Mouse (Mus musculus): Measurements from ENCODE around the gene Cib4. TPM values are rescaled to one million over a fixed set of nuclear protein-coding genes. Genes with fewer than 3 reads are reported as not detected.

Gene Cib4
- polyA plus RNA-seq, 1 experiment from 2014 or later = 0.26 TPM

GRCm38 (mm10) chr5:30466315-30466714 lies 79.3 kb downstream of the Cib4 start:
- H3K27me3 ChIP-seq = peaks cover 21% of the 10 kb centered on the region; the same call in 1 of the 2 replicates
- peak overlapping the region; percentile 56 for H3K4me2 ChIP-seq
- no peak for ATAC-seq (ENCODE audit: borderline replicate concordance, extremely low read depth, low FRiP score, low TSS enrichment)
- WGBS = 37% methylated on average over 9 of the region's 9 CpGs
- peaks cover 13% of the 10 kb centered on the region for H3K4me1 ChIP-seq
- no peaks in the 10 kb centered on the region for H3K36me3 ChIP-seq
- H3K9ac ChIP-seq = peak overlapping the region; percentile 31; the same call in 1 of the 2 replicates
- peak overlapping the region; percentile 32 for H3K4me3 ChIP-seq
- H3K9me3 ChIP-seq = no peaks in the 10 kb centered on the region
- H3K27ac ChIP-seq = no peak overlapping the region

- no peaks in the 10 kb centered on the region for H3K9me3 ChIP-seq
- ATAC-seq (ENCODE audit: borderline replicate concordance, extremely low read depth, low FRiP score, low TSS enrichment) = no peak
- 20% methylated on average over 21 of the region's 21 CpGs for WGBS
- peaks cover 16% of the 10 kb centered on the region for H3K4me1 ChIP-seq
- peaks cover 21% of the 10 kb centered on the region; the same call in 1 of the 2 replicates for H3K27me3 ChIP-seq
- peak within 1 kb of the TSS; percentile 31; the same call in 1 of the 2 replicates for H3K9ac ChIP-seq
- H3K27ac ChIP-seq = no peak within 1 kb of the TSS
- H3K4me2 ChIP-seq = peak within 1 kb of the TSS; percentile 56
- peak within 1 kb of the TSS; percentile 32 for H3K4me3 ChIP-seq
- no peaks in the 10 kb centered on the region for H3K36me3 ChIP-seq
These were observed 79.8 kb downstream of the Cib4 start, which contains the start of gene 1700001C02Rik for GRCm38 (mm10) chr5:30465861-30466260. Gene 1700001C02Rik, plus strand, starts transcription at chr5:30466047.

- no peak within 1 kb of the TSS for H3K4me3 ChIP-seq
- 8% methylated on average over 11 of the region's 12 CpGs for WGBS
- H3K4me1 ChIP-seq = peaks cover 23% of the 10 kb centered on the region
- H3K36me3 ChIP-seq = no peaks in the 10 kb centered on the region
- peaks cover 21% of the 10 kb centered on the region; the same call in 1 of the 2 replicates for H3K27me3 ChIP-seq
- H3K9ac ChIP-seq = 0 out of 2 replicates have a peak within 1 kb of the TSS, but pooled peaks have one; percentile 3
- ATAC-seq (ENCODE audit: borderline replicate concordance, extremely low read depth, low FRiP score, low TSS enrichment) = peak; percentile 63
- no peak within 1 kb of the TSS for H3K27ac ChIP-seq
- no peaks in the 10 kb centered on the region for H3K9me3 ChIP-seq
- H3K4me2 ChIP-seq = 0 out of 2 replicates have a peak within 1 kb of the TSS, but pooled peaks have one; percentile 16
These were observed 83.8 kb downstream of the Cib4 start, which contains the start of gene Otof for GRCm38 (mm10) chr5:30461821-30462220. Gene Otof, minus strand, starts transcription at chr5:30461932.

GRCm38 (mm10) chr5:30460155-30460554 lies 85.5 kb downstream of the Cib4 start:
- 29% methylated on average over 4 of the region's 4 CpGs for WGBS

GRCm38 (mm10) chr5:30456056-30456455 lies 89.6 kb downstream of the Cib4 start:
- peaks cover 8% of the 10 kb centered on the region for H3K4me1 ChIP-seq
- WGBS = 44% methylated on average over 6 of the region's 6 CpGs
- no peak for ATAC-seq (ENCODE audit: borderline replicate concordance, extremely low read depth, low FRiP score, low TSS enrichment)

More at GRCm38 (mm10) chr5:30460155-30460554, 85.5 kb downstream of the Cib4 start:
- H3K9me3 ChIP-seq = no peaks in the 10 kb centered on the region
- H3K36me3 ChIP-seq = no peaks in the 10 kb centered on the region
- H3K27ac ChIP-seq = no peak overlapping the region
- H3K4me3 ChIP-seq = no peak overlapping the region
- peaks cover 15% of the 10 kb centered on the region; the same call in 1 of the 2 replicates for H3K27me3 ChIP-seq
- ATAC-seq (ENCODE audit: borderline replicate concordance, extremely low read depth, low FRiP score, low TSS enrichment) = no peak
- peaks cover 17% of the 10 kb centered on the region for H3K4me1 ChIP-seq
- no peak overlapping the region for H3K4me2 ChIP-seq
- H3K9ac ChIP-seq = no peak overlapping the region

GRCm38 (mm10) chr5:30444327-30444895 lies 101.2 kb downstream of the Cib4 start:
- no peak overlapping the region for H3K9ac ChIP-seq
- no peaks in the 10 kb centered on the region for H3K36me3 ChIP-seq
- H3K27ac ChIP-seq = no peak overlapping the region
- no peak for ATAC-seq (ENCODE audit: borderline replicate concordance, extremely low read depth, low FRiP score, low TSS enrichment)
- peaks cover 10% of the 10 kb centered on the region; the same call in 1 of the 2 replicates for H3K4me1 ChIP-seq
- H3K4me3 ChIP-seq = no peak overlapping the region
- H3K9me3 ChIP-seq = no peaks in the 10 kb centered on the region
- H3K27me3 ChIP-seq = no peaks in the 10 kb centered on the region
- no peak overlapping the region for H3K4me2 ChIP-seq
- 81% methylated on average over 13 of the region's 13 CpGs for WGBS

More at GRCm38 (mm10) chr5:30456056-30456455, 89.6 kb downstream of the Cib4 start:
- H3K4me3 ChIP-seq = no peak overlapping the region
- H3K9me3 ChIP-seq = no peaks in the 10 kb centered on the region
- no peak overlapping the region for H3K9ac ChIP-seq
- H3K27ac ChIP-seq = no peak overlapping the region
- no peaks in the 10 kb centered on the region for H3K36me3 ChIP-seq
- no peaks in the 10 kb centered on the region for H3K27me3 ChIP-seq
- H3K4me2 ChIP-seq = no peak overlapping the region

- H3K4me2 ChIP-seq = no peak overlapping the region
- H3K4me3 ChIP-seq = no peak overlapping the region
- 59% methylated on average over 5 of the region's 5 CpGs for WGBS
- H3K9ac ChIP-seq = no peak overlapping the region
- H3K9me3 ChIP-seq = no peaks in the 10 kb centered on the region
- peaks cover 10% of the 10 kb centered on the region; the same call in 1 of the 2 replicates for H3K4me1 ChIP-seq
- ATAC-seq (ENCODE audit: borderline replicate concordance, extremely low read depth, low FRiP score, low TSS enrichment) = no peak
- no peak overlapping the region for H3K27ac ChIP-seq
- no peaks in the 10 kb centered on the region for H3K36me3 ChIP-seq
- no peaks in the 10 kb centered on the region for H3K27me3 ChIP-seq
These were observed 103.4 kb downstream of the Cib4 start for GRCm38 (mm10) chr5:30442196-30442595.

GRCm38 (mm10) chr5:30440308-30440906 lies 105.2 kb downstream of the Cib4 start:
- H3K27ac ChIP-seq = no peak overlapping the region
- no peak overlapping the region for H3K9ac ChIP-seq
- ATAC-seq (ENCODE audit: borderline replicate concordance, extremely low read depth, low FRiP score, low TSS enrichment) = peak; percentile 69; the same call in 1 of the 2 replicates
- no peaks in the 10 kb centered on the region for H3K36me3 ChIP-seq
- no peak overlapping the region for H3K4me2 ChIP-seq
- H3K9me3 ChIP-seq = no peaks in the 10 kb centered on the region
- no peak overlapping the region for H3K4me3 ChIP-seq
- no peaks in the 10 kb centered on the region for H3K27me3 ChIP-seq
- 68% methylated on average over 8 of the region's 8 CpGs for WGBS
- peaks cover 10% of the 10 kb centered on the region; the same call in 1 of the 2 replicates for H3K4me1 ChIP-seq

- 33% methylated on average over 2 of the region's 2 CpGs for WGBS
- Histone ChIP-seq H3K4me3 (no peak overlapping the region), H3K36me3 (no peaks in the 10 kb centered on the region), H3K9me3 (no peaks in the 10 kb centered on the region), H3K4me1 (peaks cover 11% of the 10 kb centered on the region), H3K4me2 (no peak overlapping the region), H3K27me3 (no peaks in the 10 kb centered on the region), H3K9ac (no peak overlapping the region), H3K27ac (no peak overlapping the region)
- ATAC-seq (ENCODE audit: borderline replicate concordance, extremely low read depth, low FRiP score, low TSS enrichment) = no peak
These were observed 106.7 kb downstream of the Cib4 start for GRCm38 (mm10) chr5:30438931-30439330.

Other genes with a start within 250 kb of the Cib4 start
- gene Otof, start 83.9 kb downstream of the Cib4 start, polyA plus RNA-seq (2015; fragmentation: Nextera tagmentation; extraction: Ambion mirVana) = 0.81 TPM in 2 replicates
- 2.0 and 2.7 TPM in 2 replicates for gene 1700001C02Rik, start 79.8 kb downstream of the Cib4 start, polyA plus RNA-seq (2015; fragmentation: Nextera tagmentation; extraction: Ambion mirVana)
- gene Kcnk3, start 42.3 kb upstream of the Cib4 start, polyA plus RNA-seq (2015; fragmentation: Nextera tagmentation; extraction: Ambion mirVana) = 21.5 and 23.1 TPM in 2 replicates
- gene Slc35f6, start 102.1 kb upstream of the Cib4 start, polyA plus RNA-seq (2015; fragmentation: Nextera tagmentation; extraction: Ambion mirVana) = 26.1 and 28.6 TPM in 2 replicates
- gene Cenpa, start 120.9 kb upstream of the Cib4 start, polyA plus RNA-seq (2015; fragmentation: Nextera tagmentation; extraction: Ambion mirVana) = 332 and 343 TPM in 2 replicates
- gene Dpysl5, start 165.7 kb upstream of the Cib4 start, polyA plus RNA-seq (2015; fragmentation: Nextera tagmentation; extraction: Ambion mirVana) = 4.8 and 5.3 TPM in 2 replicates

All from lung, embryonic 15.5 days (tissue).